ENCODE assay signal across 29 mouse cellular contexts in genomic region chr5:90819756-90820155, GRCm38 (mm10). TPM values are rescaled to one million over a fixed set of nuclear protein-coding genes. Genes with fewer than 3 reads are reported as not detected.
A peak's percentile ranks its signal among the peaks of the same experiment; 100 is the strongest.
DNase-seq lines count a peak whose midpoint lies in the region; ATAC-seq and TF ChIP-seq lines count a peak whose summit lies in the region.
"Had no signal": no experiment of that assay in that cellular context is flagged by ENCODE, and none has a peak within 500 bp of the region (broad histone marks: within the 10 kb centered on the region; RNA-seq: fewer than 3 reads in every experiment).

No protein-coding gene starts in this region.

- TF ChIP-seq CTCF in lung, adult 2 months (IDR thresholded peaks at IDR 0.05; ENCODE audit: insufficient read depth, low read length): no peak

- no peak overlapping the region for H3K9ac ChIP-seq in lung, embryonic 15.5 days
- no peak overlapping the region for H3K9ac ChIP-seq in heart, embryonic 11.5 days (ENCODE audit: low read depth, low read length)
- H3K9ac ChIP-seq: embryonic facial prominence, embryonic 15.5 days; heart, embryonic 15.5 days; hindbrain, embryonic 13.5 days had no signal

- H3K27ac ChIP-seq in lung, embryonic 15.5 days: no peak overlapping the region
- H3K27ac ChIP-seq in heart, embryonic 11.5 days (ENCODE audit: low read depth, low read length): no peak overlapping the region
- H3K27ac ChIP-seq: embryonic facial prominence, embryonic 15.5 days; forebrain, embryonic 10.5 days; heart, embryonic 10.5 days; heart, embryonic 15.5 days; hindbrain, embryonic 13.5 days; hindbrain, postnatal 0 days had no signal

- no peaks in the 10 kb centered on the region for H3K36me3 ChIP-seq in lung, embryonic 15.5 days
- no peaks in the 10 kb centered on the region for H3K36me3 ChIP-seq in heart, embryonic 11.5 days (ENCODE audit: control insufficient read depth, insufficient read depth, low read length)
- H3K36me3 ChIP-seq: embryonic facial prominence, embryonic 15.5 days; forebrain, embryonic 10.5 days; G1E; heart, embryonic 10.5 days; heart, embryonic 15.5 days; hindbrain, embryonic 13.5 days had no signal

- peak; percentile 15 to 46 for DNase-seq in lung, adult 18-20 months
- no peak for DNase-seq in lung, adult 2 months
- DNase-seq in adipocyte (ENCODE audit: low spot score): peak; percentile 78
- peak; percentile 65 for DNase-seq in lung, postnatal 25 days (ENCODE audit: low spot score)
- no peak for DNase-seq in left cerebral cortex, postnatal 14 days (ENCODE audit: low spot score in 2 of 2)
- DNase-seq in cerebellum, postnatal 4 days (ENCODE audit: low spot score in 2 of 2): no peak
- DNase-seq: adrenal gland, postnatal 25 days; B cell, adult 2 months; cerebellum, adult 18-20 months; cerebellum, postnatal 10 days; gastrocnemius, postnatal 10 days; heart, adult 18-20 months; heart, postnatal 14 days had no signal

- no peaks in the 10 kb centered on the region for H3K4me1 ChIP-seq in lung, adult 2 months (ENCODE audit: control insufficient read depth, insufficient read depth, low read length)
- H3K4me1 ChIP-seq in lung, embryonic 15.5 days: 0 out of 2 replicates have a peak, but pooled peaks cover 3% of the 10 kb centered on the region
- H3K4me1 ChIP-seq in heart, embryonic 11.5 days (ENCODE audit: control insufficient read depth, insufficient read depth, low read length): no peaks in the 10 kb centered on the region
- H3K4me1 ChIP-seq: embryonic facial prominence, embryonic 15.5 days; forebrain, embryonic 10.5 days; heart, embryonic 10.5 days; heart, embryonic 15.5 days; hindbrain, embryonic 13.5 days had no signal

- intact Hi-C loops in left cerebral cortex, postnatal 14 days (cut with DNase I): no loop called here

- H3K9me3 ChIP-seq in lung, embryonic 15.5 days: no peaks in the 10 kb centered on the region
- H3K9me3 ChIP-seq in heart, embryonic 11.5 days (replicated peaks; ENCODE audit: control insufficient read depth, low read length): no peaks in the 10 kb centered on the region
- H3K9me3 ChIP-seq: embryonic facial prominence, embryonic 15.5 days; forebrain, embryonic 10.5 days; G1E; heart, embryonic 10.5 days; heart, embryonic 15.5 days; hindbrain, embryonic 13.5 days had no signal

- TF ChIP-seq POLR2A in lung, adult 2 months (IDR thresholded peaks at IDR 0.05; ENCODE audit: borderline replicate concordance, extremely low read depth, low read depth, low read length): no peak

- no peaks in the 10 kb centered on the region for H3K27me3 ChIP-seq in lung, embryonic 15.5 days
- H3K27me3 ChIP-seq in heart, embryonic 11.5 days (ENCODE audit: control insufficient read depth, insufficient read depth, low read length): no peaks in the 10 kb centered on the region
- H3K27me3 ChIP-seq: embryonic facial prominence, embryonic 15.5 days; heart, embryonic 15.5 days; hindbrain, embryonic 13.5 days had no signal

- peak; percentile 70; the same call in 1 of the 2 replicates for ATAC-seq in lung, embryonic 15.5 days (ENCODE audit: borderline replicate concordance, extremely low read depth, low FRiP score, low TSS enrichment)
- no peak for ATAC-seq in heart, embryonic 11.5 days (replicated peaks; ENCODE audit: insufficient number of reproducible peaks, low FRiP score, low TSS enrichment)
- ATAC-seq: CD4-positive, CD25-positive, alpha-beta regulatory T cell, adult 4 months; forebrain, embryonic 14.5 days; hindbrain, postnatal 0 days had no signal

- no peak overlapping the region for H3K4me2 ChIP-seq in lung, embryonic 15.5 days
- no peak overlapping the region for H3K4me2 ChIP-seq in heart, embryonic 11.5 days
- H3K4me2 ChIP-seq: embryonic facial prominence, embryonic 15.5 days; heart, embryonic 15.5 days; hindbrain, embryonic 13.5 days had no signal

- no peak overlapping the region for H3K4me3 ChIP-seq in lung, adult 2 months (replicated peaks; ENCODE audit: extremely low read depth, low read depth, low read length)
- no peak overlapping the region for H3K4me3 ChIP-seq in lung, embryonic 15.5 days
- no peak overlapping the region for H3K4me3 ChIP-seq in heart, embryonic 11.5 days (ENCODE audit: low read depth, low read length)
- H3K4me3 ChIP-seq: embryonic facial prominence, embryonic 15.5 days; erythroblast, embryonic 14.5 days; forebrain, embryonic 10.5 days; heart, embryonic 10.5 days; heart, embryonic 15.5 days; hindbrain, embryonic 13.5 days had no signal

RNA-seq across cellular contexts. Expression of gene Cxcl15, which starts 25.4 kb away (rescaled TPM):
- 247 and 423 TPM in 2 replicates for polyA plus RNA-seq in lung, adult 2 months (2012; rRNA removed)
- 13.4 and 14.1 TPM in 2 replicates for polyA plus RNA-seq in lung, embryonic 15.5 days (2015; fragmentation: Nextera tagmentation; extraction: Ambion mirVana)
- 0.39 and 0.73 TPM in 2 replicates for polyA plus RNA-seq in heart, embryonic 11.5 days (2014; fragmentation: Nextera tagmentation; extraction: Ambion mirVana)
- total RNA-seq in left cerebral cortex, postnatal 14 days (2021): not detected
- total RNA-seq: adrenal gland, adult 18-20 months; adrenal gland, postnatal 25 days; common myeloid progenitor, adult 5-6 weeks; gastrocnemius, postnatal 10 days; gastrocnemius, postnatal 4 days; hematopoietic stem cell, adult 5-6 weeks; hindbrain, postnatal 0 days had no signal
- polyA plus RNA-seq: CD4-positive, CD25-positive, alpha-beta regulatory T cell, adult 4 months; erythroblast, embryonic 14.5 days; forebrain, embryonic 10.5 days; forebrain, embryonic 14.5 days; G1E; hindbrain, embryonic 13.5 days; hindbrain, postnatal 0 days had no signal

RNA-seq across cellular contexts. Expression of gene Cxcl3, which starts 33.9 kb away (rescaled TPM):
- polyA plus RNA-seq in lung, adult 2 months (2012; rRNA removed): 0.87 and 1.5 TPM in 2 replicates
- 0.20 TPM in 1 of 2 replicates, not detected in the other for polyA plus RNA-seq in lung, embryonic 15.5 days (2015; fragmentation: Nextera tagmentation; extraction: Ambion mirVana)
- not detected in 2 replicates for polyA plus RNA-seq in heart, embryonic 11.5 days (2014; fragmentation: Nextera tagmentation; extraction: Ambion mirVana)
- not detected for total RNA-seq in left cerebral cortex, postnatal 14 days (2021)
- total RNA-seq: adrenal gland, adult 18-20 months; adrenal gland, postnatal 25 days; gastrocnemius, postnatal 10 days; gastrocnemius, postnatal 4 days; heart, adult 18-20 months; heart, postnatal 14 days; hematopoietic stem cell, adult 5-6 weeks; hindbrain, postnatal 0 days had no signal
- polyA plus RNA-seq: forebrain, embryonic 10.5 days; forebrain, embryonic 14.5 days; heart, embryonic 15.5 days; hindbrain, embryonic 13.5 days had no signal

RNA-seq across cellular contexts. Expression of gene Pf4, which starts 47.5 kb away (rescaled TPM):
- 49.0 and 65.2 TPM in 2 replicates for polyA plus RNA-seq in lung, adult 2 months (2012; rRNA removed)
- 61.8 and 66.5 TPM in 2 replicates for polyA plus RNA-seq in lung, embryonic 15.5 days (2015; fragmentation: Nextera tagmentation; extraction: Ambion mirVana)
- 115 and 125 TPM in 2 replicates for polyA plus RNA-seq in heart, embryonic 11.5 days (2014; fragmentation: Nextera tagmentation; extraction: Ambion mirVana)
- total RNA-seq in left cerebral cortex, postnatal 14 days (2021): 1 to 10 TPM; 4.7 to 5.2 TPM
- polyA plus RNA-seq: CD4-positive, CD25-positive, alpha-beta regulatory T cell, adult 4 months had no signal

RNA-seq across cellular contexts. Expression of gene Ppbp, which starts 51.4 kb away (rescaled TPM):
- polyA plus RNA-seq in lung, adult 2 months (2012; rRNA removed): 18.2 and 36.7 TPM in 2 replicates
- polyA plus RNA-seq in lung, embryonic 15.5 days (2015; fragmentation: Nextera tagmentation; extraction: Ambion mirVana): 5.0 and 7.8 TPM in 2 replicates
- polyA plus RNA-seq in heart, embryonic 11.5 days (2014; fragmentation: Nextera tagmentation; extraction: Ambion mirVana): 28.8 and 32.8 TPM in 2 replicates
- total RNA-seq in left cerebral cortex, postnatal 14 days (2021): under 1 TPM in 1 of 2 experiments, not detected in 1; 0.66 TPM
- polyA plus RNA-seq: CD4-positive, CD25-positive, alpha-beta regulatory T cell, adult 4 months had no signal

Comparison
In these comparisons a context has a peak if more than half of its experiments do, and no peak if none do; other contexts are left out.
1. DNase-seq: peak in lung, adult 18-20 months (2 of 2), adipocyte (single experiment) and lung, postnatal 25 days (single experiment); none in lung, adult 2 months (single experiment), left cerebral cortex, postnatal 14 days (0 of 2) and cerebellum, postnatal 4 days (0 of 2).
2. RNA of gene Cxcl15, which starts 25.4 kb away (polyA plus RNA-seq): 247 to 423 TPM in lung, adult 2 months; 13.4 to 14.1 TPM in lung, embryonic 15.5 days and 0.39 to 0.73 TPM in heart, embryonic 11.5 days; every median in the first group is over 10 times any median in the second.